Mouse (Mus musculus) liver, postnatal 0 days (tissue): ENCODE data around the gene Vars2. TPM values are rescaled to one million over a fixed set of nuclear protein-coding genes. Genes with fewer than 3 reads are reported as not detected.
A peak's percentile ranks its signal among the peaks of the same experiment; 100 is the strongest.

Source experiments
- ATAC-seq: fragments of 200-750 bp; cut with Nextera tagmentation; 2 replicates; pipeline ENCODE4 v1.8.0; 2017; ENCODE audit warnings: mild to moderate bottlenecking, moderate library complexity
- DNase-seq: peaks from one replicate; pipeline ENCODE4 v3.0.0-alpha.2; 2016
- H3K27ac ChIP-seq: fragments of 300-500 bp; sonication (generic); 2 replicates; pipeline ENCODE4 v1.5.1; 2014; ENCODE audit warnings: antibody characterized with exemption, moderate library complexity, mild to moderate bottlenecking, low read depth
- H3K27me3 ChIP-seq: fragments of 300-500 bp; sonication (generic); 2 replicates; pipeline ENCODE4 v1.6.1; 2014; ENCODE audit warnings: low read length, control low read depth, mixed read lengths; ENCODE audit not compliant: insufficient read depth
- H3K36me3 ChIP-seq: fragments of 300-500 bp; sonication (generic); replicated peaks from 2 replicates; pipeline ENCODE4 v1.6.1; 2014; ENCODE audit warnings: mild to moderate bottlenecking, control low read depth, low read length, moderate library complexity, mixed read lengths; ENCODE audit not compliant: insufficient read depth
- H3K4me1 ChIP-seq: fragments of 300-500 bp; sonication (generic); 2 replicates; pipeline ENCODE4 v1.6.1; 2014; ENCODE audit warnings: antibody characterized with exemption, mild to moderate bottlenecking, control low read depth; ENCODE audit not compliant: insufficient read depth
- H3K4me2 ChIP-seq: fragments of 300-500 bp; sonication (generic); 2 replicates; pipeline ENCODE4 v1.6.1; 2014; ENCODE audit warnings: low read depth, mild to moderate bottlenecking, low read length, moderate library complexity, mixed read lengths
- H3K4me3 ChIP-seq: fragments of 300-500 bp; sonication (generic); 2 replicates; pipeline ENCODE4 v1.5.1; 2014; ENCODE audit warnings: low read depth, low read length
- H3K9ac ChIP-seq: fragments of 300-500 bp; sonication (generic); replicated peaks from 2 replicates; pipeline ENCODE4 v1.6.1; 2014; ENCODE audit warnings: mild to moderate bottlenecking, moderate library complexity
- H3K9me3 ChIP-seq: fragments of 300-500 bp; sonication (generic); 2 replicates; pipeline ENCODE4 v1.6.1; 2016; ENCODE audit warnings: mild to moderate bottlenecking, control low read depth, low read length, mixed read lengths
- CTCF ChIP-seq: sonication (generic); IDR thresholded peaks from 2 replicates; pipeline ENCODE4 v1.5.1; 2016; ENCODE audit warnings: antibody characterized with exemption, low read depth
- EP300 ChIP-seq: IDR thresholded peaks from 2 replicates; pipeline ENCODE4 v1.6.1; 2016; ENCODE audit warnings: antibody characterized with exemption, low read depth, mild to moderate bottlenecking
- WGBS: fragments of 180-500 bp; shearing (Covaris S2); extraction: QIAGEN DNeasy Blood & Tissue Kit; methylation state at CpG from one replicate; pipeline ENCODE4 v1.1.7; 2014; ENCODE audit not compliant: insufficient replicate concordance; 5-methylcytosine and 5-hydroxymethylcytosine counted together
- polyA plus RNA-seq: library from polyadenylated mRNA; unstranded; fragments of >200 nt; fragmentation: Nextera tagmentation; extraction: Ambion mirVana; gene quantifications from 2 replicates; pipeline ENCODE4 v1.2.1, GENCODE M21; 2015

Vars2 gene
- polyA plus RNA-seq, 1 experiment from 2014 or later = 4.6 TPM

DNA sequence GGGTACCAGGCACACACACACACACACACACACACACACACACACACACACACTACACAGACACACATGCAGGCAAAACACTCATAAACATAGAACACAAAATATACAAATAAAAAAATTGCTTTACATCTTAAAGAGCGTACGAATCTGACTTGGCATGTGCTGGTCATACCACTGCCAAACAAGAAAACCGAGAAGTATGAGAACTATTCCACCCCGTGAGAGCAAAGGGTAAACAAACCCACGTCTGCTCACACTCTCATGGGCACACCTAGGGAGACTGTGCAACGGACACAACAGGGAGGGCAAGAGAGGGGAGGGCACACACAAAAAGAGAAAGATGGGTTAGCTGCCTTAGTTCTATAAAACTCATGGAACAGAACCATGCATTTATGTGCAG lies 29.3 kb upstream of the Vars2 start:
- ATAC-seq = no peak
- Histone ChIP-seq H3K4me3 (no peak overlapping the region), H3K4me2 (no peak overlapping the region)

DNA sequence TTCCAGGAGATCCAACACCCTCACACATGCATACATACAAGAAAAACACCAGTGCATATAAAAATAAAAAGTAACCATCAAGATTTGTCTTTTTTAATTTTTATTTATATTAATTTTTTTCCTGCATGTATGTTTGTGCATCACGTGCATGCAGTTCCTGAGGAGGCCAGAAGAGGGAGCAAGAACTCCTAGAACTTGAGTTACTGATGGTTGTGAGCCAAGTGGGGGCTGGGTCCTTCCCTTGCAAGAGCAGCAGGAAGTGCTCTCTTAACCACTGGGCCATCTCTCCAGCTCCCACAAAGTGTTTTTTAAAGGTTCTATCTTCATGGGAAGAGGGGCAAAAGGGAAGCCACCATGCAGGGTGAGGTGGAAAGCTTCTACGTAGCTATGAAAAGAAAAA lies 27.9 kb upstream of the Vars2 start:
- H3K4me3 ChIP-seq = no peak overlapping the region
- TF ChIP-seq EP300 (no peak), CTCF (peak; percentile 57)
- H3K4me1 ChIP-seq = 0 out of 2 replicates have a peak, but pooled peaks cover 3% of the 10 kb centered on the region
- no peak for ATAC-seq
- H3K4me2 ChIP-seq = no peak overlapping the region
- no peak overlapping the region for H3K27ac ChIP-seq
- WGBS = 69% methylated on average over 2 of the region's 2 CpGs
- H3K9ac ChIP-seq = no peak overlapping the region
- no peaks in the 10 kb centered on the region for H3K36me3 ChIP-seq
- peaks cover 29% of the 10 kb centered on the region for H3K27me3 ChIP-seq
- peak; percentile 53 for DNase-seq
- no peaks in the 10 kb centered on the region for H3K9me3 ChIP-seq

More for the DNA sequence above, 29.3 kb upstream of the Vars2 start:
- 51% methylated on average over 6 of the region's 6 CpGs for WGBS
- Histone ChIP-seq H3K9ac (no peak overlapping the region), H3K27me3 (peaks cover 42% of the 10 kb centered on the region), H3K36me3 (no peaks in the 10 kb centered on the region), H3K27ac (no peak overlapping the region), H3K4me1 (peaks cover 5% of the 10 kb centered on the region; the same call in 1 of the 2 replicates), H3K9me3 (no peaks in the 10 kb centered on the region)
- TF ChIP-seq EP300 (no peak), CTCF (no peak)
- no peak for DNase-seq

DNA sequence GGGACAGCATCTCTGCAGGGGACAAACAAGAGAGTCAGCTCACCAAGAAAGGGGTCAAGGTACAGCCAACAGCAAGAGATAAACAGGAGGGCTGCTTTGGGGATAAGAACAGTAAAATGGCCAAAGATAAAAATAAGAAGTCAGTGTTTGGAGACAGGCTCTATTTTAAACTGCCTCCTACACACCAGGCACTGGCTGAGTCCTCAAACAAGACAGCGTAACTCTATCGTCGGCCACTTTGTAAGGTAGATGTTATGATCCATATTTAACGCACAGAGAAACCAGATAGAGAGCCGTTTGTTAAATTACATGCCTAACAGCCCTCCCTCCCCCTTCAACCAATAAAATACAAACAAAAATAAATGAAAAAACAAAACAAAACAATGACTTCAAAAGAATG lies 26.5 kb upstream of the Vars2 start:
- no peaks in the 10 kb centered on the region for H3K4me1 ChIP-seq
- DNase-seq (no peak), ATAC-seq (no peak)
- H3K9ac ChIP-seq = no peak overlapping the region
- H3K27ac ChIP-seq = no peak overlapping the region
- no peak overlapping the region for H3K4me3 ChIP-seq
- H3K36me3 ChIP-seq = no peaks in the 10 kb centered on the region
- TF ChIP-seq EP300 (no peak), CTCF (no peak)
- 85% methylated on average over 5 of the region's 5 CpGs for WGBS
- peaks cover 15% of the 10 kb centered on the region for H3K27me3 ChIP-seq
- no peaks in the 10 kb centered on the region for H3K9me3 ChIP-seq
- no peak overlapping the region for H3K4me2 ChIP-seq

DNA sequence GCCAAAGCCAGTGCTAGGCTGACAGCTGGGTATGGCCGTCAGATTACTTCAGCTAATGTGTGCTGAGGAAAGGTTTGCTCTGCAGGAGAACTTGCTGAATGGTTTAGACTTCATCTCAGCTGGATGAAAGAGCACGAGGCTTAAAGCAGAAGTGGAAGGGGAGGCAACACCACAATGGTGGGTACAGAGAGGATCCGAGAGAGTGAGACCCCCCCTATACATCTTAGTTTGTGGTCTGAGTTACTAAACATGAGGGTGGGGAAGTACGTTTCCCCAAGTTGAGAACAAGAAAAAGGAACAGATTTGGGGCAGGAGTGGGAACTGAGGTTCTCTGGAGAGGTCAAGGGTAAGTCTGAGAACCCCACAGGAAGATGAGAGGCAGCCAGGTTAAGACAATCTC lies 25.0 kb upstream of the Vars2 start:
- no peak for TF ChIP-seq EP300
- TF ChIP-seq CTCF = no peak
- H3K4me3 ChIP-seq = no peak overlapping the region
- no peak overlapping the region for H3K27ac ChIP-seq
- ATAC-seq (no peak), DNase-seq (no peak)
- H3K4me2 ChIP-seq = no peak overlapping the region
- no peaks in the 10 kb centered on the region for H3K9me3 ChIP-seq
- WGBS = 26% methylated on average over 4 of the region's 4 CpGs
- H3K4me1 ChIP-seq = no peaks in the 10 kb centered on the region
- H3K9ac ChIP-seq = no peak overlapping the region
- H3K27me3 ChIP-seq = peaks cover 2% of the 10 kb centered on the region; the same call in 1 of the 2 replicates
- no peaks in the 10 kb centered on the region for H3K36me3 ChIP-seq

DNA sequence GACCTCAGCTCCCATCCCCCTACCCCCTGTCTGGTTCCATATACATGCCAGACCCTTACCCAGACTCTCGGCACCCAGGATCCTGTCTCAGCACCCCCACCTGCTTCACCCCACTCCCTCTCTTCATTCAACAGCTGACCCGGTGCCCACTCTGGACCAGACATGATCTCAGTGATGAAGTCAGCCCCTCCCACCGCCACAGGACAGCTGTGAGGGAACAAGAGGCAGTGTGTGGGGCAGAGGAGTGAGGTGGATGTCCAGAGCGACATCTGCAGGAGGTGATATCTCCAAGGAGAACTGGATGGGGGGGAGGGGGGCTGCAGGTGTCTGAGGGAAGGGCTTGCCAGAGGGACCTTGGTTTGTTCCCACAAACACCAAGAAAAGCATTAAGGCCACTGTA lies 24.4 kb upstream of the Vars2 start:
- Histone ChIP-seq H3K4me1 (no peaks in the 10 kb centered on the region), H3K4me2 (no peak overlapping the region), H3K4me3 (no peak overlapping the region), H3K36me3 (no peaks in the 10 kb centered on the region), H3K27me3 (no peaks in the 10 kb centered on the region), H3K27ac (no peak overlapping the region), H3K9ac (no peak overlapping the region), H3K9me3 (no peaks in the 10 kb centered on the region)
- ATAC-seq (no peak), DNase-seq (no peak)
- TF ChIP-seq EP300 = no peak
- TF ChIP-seq CTCF = no peak
- WGBS = 76% methylated on average over 4 of the region's 4 CpGs

DNA sequence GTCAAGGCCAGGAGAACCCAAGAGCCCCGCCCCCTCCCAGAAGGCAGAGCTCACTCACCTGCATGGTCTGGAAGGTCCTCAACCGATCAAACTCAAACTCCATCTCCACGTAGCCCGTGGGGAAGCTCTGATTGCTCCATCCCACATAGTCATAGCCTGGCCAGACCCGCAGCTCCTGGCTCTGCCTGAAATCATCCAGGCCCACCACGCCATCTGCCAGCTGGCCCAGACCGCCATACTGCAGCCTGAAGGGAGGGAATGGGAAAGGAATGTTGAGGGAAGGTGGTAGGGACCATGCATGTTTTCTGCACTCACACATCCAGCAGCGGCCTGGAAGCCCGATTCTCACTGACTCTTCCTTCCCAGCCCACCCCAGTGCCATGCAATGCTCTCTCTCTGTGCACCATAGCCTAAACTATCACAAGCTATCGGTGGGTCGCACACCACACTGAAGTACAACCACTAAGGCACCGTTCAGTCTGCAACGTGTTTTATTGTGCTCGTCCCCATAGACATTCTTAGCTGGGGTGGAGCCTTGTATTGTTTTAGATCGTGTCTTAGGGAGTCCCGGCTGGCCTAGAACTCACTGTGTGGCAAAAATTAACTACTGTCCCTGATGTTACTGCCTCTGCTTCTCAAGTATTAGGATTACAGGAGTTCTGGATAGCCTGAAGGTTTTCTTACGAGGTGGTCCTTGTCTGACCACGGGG lies 22.7 kb upstream of the Vars2 start:
- H3K4me1 ChIP-seq = no peaks in the 10 kb centered on the region
- ATAC-seq (no peak), DNase-seq (no peak)
- no peaks in the 10 kb centered on the region for H3K36me3 ChIP-seq
- no peak overlapping the region for H3K4me2 ChIP-seq
- no peak overlapping the region for H3K9ac ChIP-seq
- WGBS = 81% methylated on average over 18 of the region's 18 CpGs
- no peak for TF ChIP-seq EP300
- TF ChIP-seq CTCF = no peak
- no peak overlapping the region for H3K4me3 ChIP-seq
- H3K27me3 ChIP-seq = no peaks in the 10 kb centered on the region
- no peak overlapping the region for H3K27ac ChIP-seq
- no peaks in the 10 kb centered on the region for H3K9me3 ChIP-seq
